Mouse (Mus musculus) midbrain, embryonic 13.5 days (tissue): ENCODE data around the gene 6430571L13Rik. TPM values are rescaled to one million over a fixed set of nuclear protein-coding genes. Genes with fewer than 3 reads are reported as not detected.

Experiments used
- ATAC-seq: fragments of 200-750 bp; cut with Nextera tagmentation; 2 replicates; pipeline ENCODE4 v1.8.0; 2017; ENCODE audit warnings: mild to moderate bottlenecking, moderate TSS enrichment, moderate library complexity
- H3K27ac ChIP-seq: fragments of 300-500 bp; sonication (generic); 2 replicates; pipeline ENCODE4 v1.5.1; 2015; ENCODE audit warnings: inconsistent platforms, mild to moderate bottlenecking, moderate library complexity
- H3K27me3 ChIP-seq: fragments of 300-500 bp; sonication (generic); 2 replicates; pipeline ENCODE4 v1.6.1; 2015; ENCODE audit warnings: mild to moderate bottlenecking, inconsistent platforms
- H3K36me3 ChIP-seq: fragments of 300-500 bp; sonication (generic); 2 replicates; pipeline ENCODE4 v1.6.1; 2015; ENCODE audit warnings: mild to moderate bottlenecking, inconsistent platforms
- H3K4me1 ChIP-seq: fragments of 300-500 bp; sonication (generic); replicated peaks from 2 replicates; pipeline ENCODE4 v1.6.1; 2015; ENCODE audit warnings: inconsistent platforms
- H3K4me2 ChIP-seq: fragments of 300-500 bp; sonication (generic); replicated peaks from 2 replicates; pipeline ENCODE4 v1.6.1; 2015; ENCODE audit warnings: moderate library complexity, mild to moderate bottlenecking, inconsistent platforms
- H3K4me3 ChIP-seq: fragments of 300-500 bp; sonication (generic); replicated peaks from 2 replicates; pipeline ENCODE4 v1.5.1; 2015; ENCODE audit warnings: mild to moderate bottlenecking, inconsistent platforms
- H3K9ac ChIP-seq: fragments of 300-500 bp; sonication (generic); replicated peaks from 2 replicates; pipeline ENCODE4 v1.6.1; 2015; ENCODE audit warnings: mild to moderate bottlenecking, inconsistent platforms
- H3K9me3 ChIP-seq: fragments of 300-500 bp; sonication (generic); 2 replicates; pipeline ENCODE4 v1.6.1; 2016; ENCODE audit warnings: mild to moderate bottlenecking, inconsistent platforms
- WGBS: fragments of 180-500 bp; shearing (Covaris S2); methylation state at CpG from one replicate; pipeline ENCODE4 v1.1.7; 2015; 5-methylcytosine and 5-hydroxymethylcytosine counted together
- polyA plus RNA-seq: library from polyadenylated mRNA; unstranded; fragments of >200 nt; fragmentation: Nextera tagmentation; extraction: Ambion mirVana; gene quantifications from 2 replicates; pipeline ENCODE4 v1.2.1, GENCODE M21; 2015

6430571L13Rik gene
- 6.4 and 8.2 TPM in 2 replicates for polyA plus RNA-seq

DNA sequence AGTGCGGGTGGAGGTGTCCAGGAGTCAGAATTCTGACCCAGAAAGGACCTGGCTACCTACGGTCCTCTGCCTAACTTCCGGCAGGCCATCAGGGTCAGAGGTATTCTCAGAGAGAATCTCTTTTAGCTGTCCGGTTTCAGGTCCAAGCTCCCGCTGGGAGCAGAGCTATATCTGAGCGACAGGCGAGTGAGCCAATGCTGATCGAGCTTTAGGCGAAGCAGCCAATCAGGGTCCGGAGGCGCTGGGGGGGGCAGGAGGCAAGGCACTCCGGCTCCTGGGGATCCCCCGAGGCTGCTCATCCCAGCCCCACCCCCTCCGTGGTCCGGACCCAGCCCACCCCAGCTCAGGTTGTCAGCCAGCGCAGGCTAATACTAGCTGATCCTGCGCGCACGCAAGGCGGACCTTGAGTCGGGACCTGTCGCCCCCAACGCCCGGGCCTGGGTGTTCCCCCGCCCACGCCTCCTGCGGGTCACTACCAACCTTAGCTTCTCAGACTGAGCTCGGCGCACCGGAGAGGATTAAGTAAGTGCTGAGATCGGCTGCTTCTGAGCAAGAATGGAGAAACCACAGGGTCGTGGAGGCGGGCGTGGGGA, at the start of gene 6430571L13Rik:
Gene 6430571L13Rik (plus strand): TSS at position 336 of the 593 bp plus-strand sequence.
- no peaks in the 10 kb centered on the region for H3K9me3 ChIP-seq
- peak within 1 kb of the TSS; percentile 80 for H3K9ac ChIP-seq
- H3K36me3 ChIP-seq, result no peaks in the 10 kb centered on the region
- ATAC-seq, result peak; percentile 92
- H3K4me1 ChIP-seq, result peaks cover 43% of the 10 kb centered on the region
- under 1% methylated on average over 34 of the region's 34 CpGs for WGBS
- H3K4me3 ChIP-seq, result peak within 1 kb of the TSS; percentile 65
- H3K27ac ChIP-seq, result peak within 1 kb of the TSS; percentile 55; the same call in 1 of the 2 replicates
- peak within 1 kb of the TSS; percentile 69 for H3K4me2 ChIP-seq
- H3K27me3 ChIP-seq, result peaks cover 12% of the 10 kb centered on the region; the same call in 1 of the 2 replicates

DNA sequence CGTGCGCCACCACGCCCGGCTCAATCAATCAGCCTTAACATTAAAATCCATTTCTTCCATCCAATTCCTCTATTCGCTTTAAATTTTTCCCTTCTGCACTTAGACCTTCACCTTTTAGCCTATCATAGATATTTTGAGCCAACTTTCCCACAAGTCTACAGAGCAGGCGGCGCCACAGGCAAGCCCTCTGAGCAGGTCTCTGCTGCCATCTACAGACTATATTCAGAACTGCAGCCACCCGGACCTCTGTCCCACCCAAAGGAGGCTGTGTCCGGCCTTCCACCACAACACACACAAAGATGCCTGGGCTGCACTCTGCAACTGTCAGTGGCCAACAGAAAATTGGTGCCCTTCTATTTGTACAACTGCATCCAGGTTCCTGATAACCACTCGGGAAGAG, 49.5 kb upstream of the 6430571L13Rik start:
- H3K9me3 ChIP-seq, result no peaks in the 10 kb centered on the region
- no peak overlapping the region for H3K27ac ChIP-seq
- no peak overlapping the region for H3K4me2 ChIP-seq
- H3K9ac ChIP-seq, result no peak overlapping the region
- WGBS, result 30% methylated on average over 10 of the region's 10 CpGs
- H3K27me3 ChIP-seq, result peaks cover 39% of the 10 kb centered on the region
- peaks cover 15% of the 10 kb centered on the region for H3K4me1 ChIP-seq
- H3K36me3 ChIP-seq, result no peaks in the 10 kb centered on the region
- H3K4me3 ChIP-seq, result no peak overlapping the region
- ATAC-seq, result peak; percentile 65

DNA sequence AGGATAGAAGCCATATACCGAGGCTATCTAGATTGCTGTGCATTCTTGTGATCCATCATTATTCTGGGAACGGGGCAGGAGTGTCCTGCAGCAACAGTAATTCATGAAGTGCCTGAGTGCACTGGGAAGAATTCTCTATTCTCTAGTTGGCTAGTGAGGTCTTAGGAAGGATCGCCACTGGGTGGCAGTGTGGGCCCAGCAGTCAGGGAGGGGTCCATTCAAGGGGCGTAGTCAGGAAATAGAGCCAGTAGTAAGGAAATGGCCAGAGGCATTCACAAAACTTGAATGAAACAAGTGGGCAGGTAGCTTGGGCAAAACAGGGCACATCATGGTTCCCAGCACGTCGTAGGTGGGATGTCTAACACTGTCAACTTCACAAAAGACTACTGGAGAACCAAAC, 46.2 kb upstream of the 6430571L13Rik start:
- no peaks in the 10 kb centered on the region for H3K9me3 ChIP-seq
- no peak overlapping the region for H3K27ac ChIP-seq
- ATAC-seq, result no peak
- no peak overlapping the region for H3K4me3 ChIP-seq
- no peak overlapping the region for H3K9ac ChIP-seq
- H3K27me3 ChIP-seq, result peaks cover 26% of the 10 kb centered on the region
- peaks cover 24% of the 10 kb centered on the region for H3K4me1 ChIP-seq
- no peak overlapping the region for H3K4me2 ChIP-seq
- WGBS, result 7% methylated on average over 6 of the region's 6 CpGs
- H3K36me3 ChIP-seq, result no peaks in the 10 kb centered on the region

DNA sequence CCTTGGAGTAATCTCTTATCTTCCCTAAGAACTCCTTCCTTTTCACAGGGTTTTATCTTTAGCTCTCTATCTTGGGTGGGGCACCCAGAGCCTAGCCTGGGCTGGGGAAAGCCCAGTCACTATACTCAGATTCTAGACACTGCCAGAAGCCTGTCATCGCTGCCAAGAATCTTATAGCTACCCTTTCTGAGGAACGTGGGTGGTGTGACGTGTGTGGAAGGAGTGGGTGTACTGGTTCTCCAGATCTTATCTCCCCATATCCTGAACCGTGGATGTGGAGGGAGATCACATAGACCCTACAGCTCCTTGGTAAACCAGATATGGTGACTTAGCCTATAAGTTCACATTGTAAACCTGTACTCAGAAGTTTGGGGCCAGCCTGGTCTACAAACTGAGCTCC, 44.8 kb upstream of the 6430571L13Rik start:
- Histone ChIP-seq H3K4me2 (0 out of 2 replicates have a peak overlapping the region, but pooled peaks have one; percentile 90), H3K4me3 (no peak overlapping the region), H3K4me1 (peaks cover 15% of the 10 kb centered on the region), H3K27ac (no peak overlapping the region), H3K9ac (no peak overlapping the region), H3K9me3 (no peaks in the 10 kb centered on the region), H3K27me3 (peaks cover 18% of the 10 kb centered on the region), H3K36me3 (peaks cover 4% of the 10 kb centered on the region)
- ATAC-seq, result no peak
- WGBS, result 83% methylated on average over 4 of the region's 4 CpGs

DNA sequence AAGGTAGTCTGAATTCAATTTTAAA, 44.6 kb upstream of the 6430571L13Rik start, which contains the start of gene Cish:
Gene Cish (plus strand): TSS at position 11 of the 25 bp plus-strand sequence.
- Histone ChIP-seq H3K27ac (0 out of 2 replicates have a peak within 1 kb of the TSS, but pooled peaks have one; percentile 27), H3K4me3 (peak within 1 kb of the TSS; percentile 68), H3K27me3 (peaks cover 18% of the 10 kb centered on the region), H3K9me3 (no peaks in the 10 kb centered on the region), H3K4me1 (peaks cover 15% of the 10 kb centered on the region), H3K9ac (peak within 1 kb of the TSS; percentile 76), H3K36me3 (peaks cover 6% of the 10 kb centered on the region), H3K4me2 (peak within 1 kb of the TSS; percentile 90)
- ATAC-seq, result no peak

DNA sequence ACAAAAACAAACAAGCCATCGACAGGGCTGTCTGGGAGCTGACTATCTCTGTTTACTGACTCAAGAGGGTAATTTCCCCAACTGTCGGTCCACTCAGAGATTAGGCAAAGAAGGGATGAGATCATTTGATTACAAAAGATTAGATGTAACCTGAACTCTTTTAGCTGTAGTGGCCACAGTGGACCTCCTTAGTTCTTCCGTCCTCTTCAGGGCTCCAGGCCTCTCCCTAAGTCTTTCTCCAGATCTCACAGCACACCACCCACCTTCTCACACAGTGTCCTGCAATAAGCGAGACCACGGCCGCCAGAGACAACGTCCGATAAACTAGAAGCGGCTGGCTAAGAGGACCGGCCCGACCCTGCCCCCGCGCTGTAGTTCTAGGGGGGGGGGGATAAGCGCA, 44.4 kb upstream of the 6430571L13Rik start:
- H3K36me3 ChIP-seq, result peaks cover 8% of the 10 kb centered on the region
- H3K27ac ChIP-seq, result no peak overlapping the region
- WGBS, result 7% methylated on average over 14 of the region's 14 CpGs
- ATAC-seq, result no peak; the same call in none of the 2 replicates
- H3K4me1 ChIP-seq, result peaks cover 15% of the 10 kb centered on the region
- peak overlapping the region; percentile 68 for H3K4me3 ChIP-seq
- no peak overlapping the region for H3K9ac ChIP-seq
- peak overlapping the region; percentile 90 for H3K4me2 ChIP-seq
- peaks cover 18% of the 10 kb centered on the region for H3K27me3 ChIP-seq
- H3K9me3 ChIP-seq, result no peaks in the 10 kb centered on the region

DNA sequence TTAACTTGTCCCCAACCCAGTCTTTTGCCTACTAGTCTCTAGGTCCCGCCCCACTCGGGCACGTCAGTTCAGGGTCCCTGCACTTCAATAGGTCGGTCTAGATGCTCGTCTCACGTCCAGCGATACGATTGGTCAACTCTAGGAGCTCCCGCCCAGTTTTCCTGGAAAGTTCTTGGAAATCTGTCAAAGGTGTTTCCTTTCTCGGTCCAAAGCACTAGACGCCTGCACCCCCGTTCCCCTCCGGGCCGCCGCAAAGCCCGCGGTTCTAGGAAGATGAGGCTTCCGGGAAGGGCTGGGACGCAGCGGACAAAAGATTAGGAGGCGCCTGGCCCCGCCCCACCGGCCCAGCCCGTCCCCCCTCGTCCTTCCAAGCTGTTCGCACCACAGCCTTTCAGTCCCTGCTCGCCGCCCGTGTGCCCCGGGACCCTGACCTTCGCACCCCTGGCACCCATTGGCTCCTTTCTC, 43.9 kb upstream of the 6430571L13Rik start:
- ATAC-seq, result peak; percentile 98
- H3K36me3 ChIP-seq, result peaks cover 13% of the 10 kb centered on the region
- under 1% methylated on average over 31 of the region's 31 CpGs for WGBS
- H3K27ac ChIP-seq, result 0 out of 2 replicates have a peak overlapping the region, but pooled peaks have one; percentile 27
- H3K27me3 ChIP-seq, result peaks cover 18% of the 10 kb centered on the region
- H3K4me2 ChIP-seq, result peak overlapping the region; percentile 90
- peaks cover 15% of the 10 kb centered on the region for H3K4me1 ChIP-seq
- H3K9ac ChIP-seq, result peak overlapping the region; percentile 76
- H3K9me3 ChIP-seq, result no peaks in the 10 kb centered on the region
- H3K4me3 ChIP-seq, result peak overlapping the region; percentile 68

DNA sequence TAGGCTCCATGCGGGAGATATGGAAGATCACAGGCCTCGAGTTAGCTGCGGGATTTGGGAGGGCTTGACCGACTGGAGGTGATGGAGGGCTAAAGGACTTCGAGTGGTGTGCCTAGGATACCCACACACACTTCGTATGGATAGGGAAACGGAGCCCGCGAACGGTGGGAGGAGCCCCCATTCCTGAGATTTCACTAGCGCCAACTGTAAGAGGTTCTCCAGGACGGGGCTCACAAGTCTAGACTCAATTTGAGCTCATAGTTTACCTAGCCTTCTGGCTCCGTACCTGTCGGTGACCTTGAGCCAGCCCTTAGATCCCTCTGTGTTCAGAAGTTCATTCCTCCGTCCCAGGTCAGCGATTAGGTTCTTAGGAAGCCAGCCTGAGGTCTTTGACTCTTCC, 43.3 kb upstream of the 6430571L13Rik start:
- 12% methylated on average over 16 of the region's 16 CpGs for WGBS
- Histone ChIP-seq H3K4me2 (peak overlapping the region; percentile 90), H3K27ac (0 out of 2 replicates have a peak overlapping the region, but pooled peaks have one; percentile 27), H3K4me3 (peak overlapping the region; percentile 68), H3K27me3 (peaks cover 18% of the 10 kb centered on the region), H3K9ac (peak overlapping the region; percentile 76), H3K36me3 (peaks cover 17% of the 10 kb centered on the region), H3K9me3 (no peaks in the 10 kb centered on the region), H3K4me1 (peaks cover 15% of the 10 kb centered on the region)
- ATAC-seq, result no peak

DNA sequence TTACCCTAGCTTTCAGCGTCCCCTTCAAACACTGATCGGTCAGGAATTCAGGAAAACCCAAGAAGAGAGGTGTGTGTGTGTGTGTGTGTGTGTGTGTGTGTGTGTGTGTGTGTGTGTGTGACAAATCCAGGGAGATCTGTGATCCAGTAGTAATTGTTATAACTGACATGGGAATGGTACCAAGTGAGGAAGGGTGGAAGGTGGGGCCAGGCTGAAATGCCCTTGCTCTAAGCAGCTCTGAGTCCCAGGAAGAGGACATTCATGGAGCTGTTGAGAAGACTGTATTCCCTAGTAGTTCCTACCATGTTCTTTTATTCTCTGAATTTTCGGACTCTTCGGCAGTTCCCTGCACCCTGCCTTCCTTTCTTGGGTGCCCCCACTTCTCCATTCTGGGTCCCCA, 42.7 kb upstream of the 6430571L13Rik start:
- 0 out of 2 replicates have a peak overlapping the region, but pooled peaks have one; percentile 76 for H3K9ac ChIP-seq
- H3K27ac ChIP-seq, result no peak overlapping the region
- H3K9me3 ChIP-seq, result no peaks in the 10 kb centered on the region

DNA sequence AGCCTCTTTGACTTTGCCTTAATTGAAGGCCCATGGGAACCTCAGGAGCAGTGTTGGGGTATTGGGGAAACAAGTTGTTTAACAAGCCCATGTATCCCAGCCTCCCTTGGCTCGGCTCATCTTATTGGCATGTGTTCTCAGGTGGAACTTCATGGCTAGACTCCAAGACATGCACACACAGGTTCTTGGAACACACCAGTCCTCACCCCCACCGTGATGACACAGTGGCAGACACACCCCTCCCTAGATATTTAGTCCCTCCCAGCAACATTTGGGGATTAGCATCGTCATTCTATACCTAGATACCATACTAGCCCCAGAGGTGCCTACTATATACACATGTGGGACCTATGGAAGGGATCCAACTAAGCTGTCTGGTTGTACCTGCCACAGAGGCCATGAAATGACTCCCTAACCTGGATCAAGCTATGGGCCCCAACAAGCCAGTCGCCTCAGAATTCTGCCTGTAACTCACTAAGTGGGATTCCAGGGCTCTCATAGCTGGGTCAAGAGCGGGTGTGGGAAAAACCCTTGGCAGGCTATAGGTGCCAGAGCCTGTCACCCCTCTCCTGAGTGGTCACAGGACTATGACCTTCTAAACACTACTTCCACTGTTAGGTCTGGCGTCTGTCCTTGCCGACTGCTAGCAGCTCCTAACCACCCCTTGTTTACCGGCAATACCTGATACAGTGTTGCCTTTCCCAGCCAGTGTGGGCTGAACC, 42.2 kb upstream of the 6430571L13Rik start:
- Histone ChIP-seq H3K4me2 (no peak overlapping the region; the same call in 1 of the 2 replicates), H3K4me1 (peaks cover 15% of the 10 kb centered on the region), H3K27ac (no peak overlapping the region), H3K4me3 (no peak overlapping the region), H3K9ac (no peak overlapping the region), H3K9me3 (no peaks in the 10 kb centered on the region), H3K27me3 (peaks cover 8% of the 10 kb centered on the region; the same call in 1 of the 2 replicates), H3K36me3 (peaks cover 19% of the 10 kb centered on the region)
- no peak for ATAC-seq
- 86% methylated on average over 8 of the region's 8 CpGs for WGBS

More for the DNA sequence above, 42.7 kb upstream of the 6430571L13Rik start:
- peaks cover 15% of the 10 kb centered on the region for H3K4me1 ChIP-seq
- peak overlapping the region; percentile 68 for H3K4me3 ChIP-seq
- peak overlapping the region; percentile 90 for H3K4me2 ChIP-seq
- 94% methylated on average over 4 of the region's 4 CpGs for WGBS
- ATAC-seq, result no peak
- H3K27me3 ChIP-seq, result peaks cover 14% of the 10 kb centered on the region
- H3K36me3 ChIP-seq, result peaks cover 19% of the 10 kb centered on the region

DNA sequence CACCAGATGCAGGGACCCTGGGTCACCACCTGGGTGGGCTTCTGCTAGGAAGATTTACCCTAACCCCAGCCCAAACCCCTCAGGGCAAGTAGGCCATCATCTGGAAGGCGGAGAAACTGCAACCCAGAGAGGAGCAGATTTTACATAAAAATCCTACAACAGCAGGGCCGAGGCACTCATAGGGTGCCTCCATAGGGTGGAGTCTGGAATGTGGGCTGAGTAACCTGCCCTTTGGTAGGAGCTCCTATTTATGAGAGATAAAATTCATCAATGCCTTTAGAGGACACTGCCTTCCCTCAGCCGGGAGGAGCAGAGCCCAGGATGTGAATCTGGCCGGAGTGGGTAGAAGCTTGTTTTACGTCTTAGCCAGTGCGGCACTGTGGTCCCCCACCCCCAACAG, 41.5 kb upstream of the 6430571L13Rik start:
- no peak for ATAC-seq
- Histone ChIP-seq H3K9me3 (no peaks in the 10 kb centered on the region), H3K4me1 (peaks cover 15% of the 10 kb centered on the region), H3K36me3 (peaks cover 19% of the 10 kb centered on the region), H3K27ac (no peak overlapping the region), H3K27me3 (peaks cover 5% of the 10 kb centered on the region; the same call in 1 of the 2 replicates), H3K9ac (no peak overlapping the region), H3K4me2 (no peak overlapping the region), H3K4me3 (no peak overlapping the region)
- WGBS, result 90% methylated on average over 6 of the region's 6 CpGs

DNA sequence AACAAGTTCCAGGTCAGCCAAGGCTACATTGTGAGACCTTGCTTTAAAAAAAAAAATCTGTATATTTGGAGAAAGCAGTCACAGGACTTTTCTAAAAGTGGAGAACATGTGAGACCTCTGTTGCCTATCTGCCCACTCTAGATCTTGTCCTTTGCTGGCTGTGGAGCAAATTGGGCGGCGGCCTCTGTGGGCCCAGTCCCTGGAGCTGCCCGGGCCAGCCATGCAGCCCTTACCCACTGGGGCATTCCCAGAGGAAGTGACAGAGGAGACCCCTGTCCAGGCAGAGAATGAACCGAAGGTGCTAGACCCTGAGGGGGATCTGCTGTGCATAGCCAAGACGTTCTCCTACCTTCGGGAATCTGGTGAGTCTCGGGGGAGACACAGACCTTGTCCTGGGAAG, 40.6 kb upstream of the 6430571L13Rik start:
- Histone ChIP-seq H3K4me3 (no peak overlapping the region), H3K4me1 (peaks cover 15% of the 10 kb centered on the region), H3K4me2 (no peak overlapping the region), H3K27ac (no peak overlapping the region), H3K9me3 (no peaks in the 10 kb centered on the region), H3K36me3 (peaks cover 19% of the 10 kb centered on the region), H3K9ac (no peak overlapping the region), H3K27me3 (peaks cover 5% of the 10 kb centered on the region; the same call in 1 of the 2 replicates)
- no peak for ATAC-seq
- 94% methylated on average over 7 of the region's 7 CpGs for WGBS
